Mouse (Mus musculus) cerebellum, adult 2 months (tissue): ENCODE results near the gene Cry2.

Source experiments
- CTCF ChIP-seq: fragments of 200-500 bp; IDR thresholded peaks from 2 replicates; pipeline ENCODE4 v1.5.1; 2011; ENCODE audit warnings: low read depth, mild to moderate bottlenecking, control low read depth, low read length, moderate library complexity, borderline replicate concordance; ENCODE audit not compliant: insufficient read depth
- POLR2A ChIP-seq: fragments of 200-500 bp; IDR thresholded peaks from 2 replicates; pipeline ENCODE4 v1.6.1; 2011; ENCODE audit warnings: low read length, control low read depth, borderline replicate concordance; ENCODE audit not compliant: insufficient read depth

DNA sequence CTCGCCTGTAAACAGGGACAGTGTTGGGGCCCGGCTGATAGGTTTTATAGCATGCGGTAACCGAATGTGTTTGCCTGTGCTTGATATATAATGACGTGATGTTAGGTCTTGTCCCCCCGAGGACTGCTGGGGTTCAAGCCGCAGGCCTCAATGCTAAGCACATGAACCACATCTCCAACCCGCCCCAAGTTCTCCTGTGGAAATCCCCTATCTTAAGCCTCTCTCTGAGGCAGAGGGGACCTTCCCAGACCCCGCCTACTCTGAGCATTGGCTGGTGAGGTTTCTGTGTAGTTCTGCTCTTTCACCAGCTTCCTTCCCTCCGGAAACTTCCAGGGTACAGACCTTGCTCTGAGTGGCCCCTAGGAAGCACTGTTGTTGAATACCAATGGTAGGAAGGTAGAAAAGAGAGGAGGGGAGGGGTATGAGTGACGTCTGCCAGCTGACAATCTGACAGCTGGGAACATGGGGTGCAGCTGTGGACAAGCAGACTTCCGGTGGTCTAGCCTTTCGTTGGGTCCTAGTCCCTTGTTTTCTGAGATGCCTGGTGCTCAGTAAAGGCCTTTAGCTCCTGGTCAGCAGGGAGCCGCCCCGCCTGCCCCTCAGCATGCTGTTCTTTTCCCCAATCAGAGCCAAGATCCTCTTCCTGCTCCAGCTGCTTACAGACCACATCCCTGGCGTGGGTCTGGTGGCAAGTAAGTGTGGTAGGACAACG, 53.9 kb downstream of the Cry2 start:
- TF ChIP-seq CTCF (no peak), POLR2A (no peak)
